Mouse (Mus musculus): ENCODE measurements around the gene Eps15l1.

Eps15l1 gene

GRCm38 (mm10) chr8:72350727-72351126, 70.5 kb downstream of the Eps15l1 start:
- DNase-seq (ENCODE audit: low spot score): no peak

GRCm38 (mm10) chr8:72349838-72350237, 71.4 kb downstream of the Eps15l1 start:
- no peak for DNase-seq (ENCODE audit: low spot score)

GRCm38 (mm10) chr8:72348956-72349355, 72.3 kb downstream of the Eps15l1 start:
- DNase-seq (ENCODE audit: low spot score): no peak

- DNase-seq (ENCODE audit: low spot score): no peak
These were observed 73.1 kb downstream of the Eps15l1 start for GRCm38 (mm10) chr8:72348114-72348513.

GRCm38 (mm10) chr8:72347553-72347952, 73.7 kb downstream of the Eps15l1 start:
- no peak for DNase-seq (ENCODE audit: low spot score)

- no peak for DNase-seq (ENCODE audit: low spot score)
These were observed 77.5 kb downstream of the Eps15l1 start for GRCm38 (mm10) chr8:72343725-72344124.

GRCm38 (mm10) chr8:72342556-72343300, 78.5 kb downstream of the Eps15l1 start:
- no peak for DNase-seq (ENCODE audit: low spot score)

DNA sequence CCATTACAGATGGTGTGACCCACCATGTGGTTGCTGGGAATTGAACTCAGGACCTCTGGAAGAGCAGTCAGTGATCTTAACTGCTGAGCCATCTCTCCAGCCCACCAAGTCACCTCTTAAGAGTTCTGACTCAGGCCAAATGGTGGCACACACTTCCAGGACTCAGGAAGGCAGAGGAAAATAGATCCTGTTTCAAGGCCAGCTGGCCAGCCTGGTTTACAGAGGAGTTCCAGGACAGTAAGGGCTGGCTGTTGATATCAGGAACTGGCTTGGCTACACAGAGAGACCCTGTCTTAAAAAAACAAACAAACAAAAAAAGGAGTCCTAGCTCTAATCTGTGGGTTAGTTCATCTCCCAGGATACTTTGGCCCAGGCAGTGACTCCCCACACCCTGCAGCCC, 84.2 kb downstream of the Eps15l1 start:
- no peak for DNase-seq (ENCODE audit: low spot score)

DNA sequence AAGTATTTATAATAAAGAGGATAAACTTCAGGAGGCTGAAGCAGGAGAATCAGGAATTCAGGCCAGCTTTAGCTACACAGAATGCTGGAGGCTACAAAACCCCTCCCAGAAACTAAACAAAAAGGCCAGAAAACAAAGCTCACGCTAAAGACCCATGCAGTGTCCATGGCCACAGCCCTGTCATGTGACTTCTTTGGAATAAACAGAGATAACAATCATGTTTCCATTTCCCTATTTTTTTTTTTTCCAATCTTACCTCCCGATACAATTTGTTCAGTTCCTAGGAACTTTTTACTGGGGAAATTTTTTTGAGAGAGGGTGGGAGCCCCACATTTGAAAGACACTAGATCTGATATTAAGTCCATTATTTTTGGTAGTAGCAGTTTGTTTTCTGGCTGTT, 85.0 kb downstream of the Eps15l1 start:
- DNase-seq (ENCODE audit: low spot score): no peak

GRCm38 (mm10) chr8:72334144-72334641, 87.1 kb downstream of the Eps15l1 start:
- no peak for DNase-seq (ENCODE audit: low spot score)

- no peak for DNase-seq (ENCODE audit: low spot score)
These were observed 87.7 kb downstream of the Eps15l1 start for GRCm38 (mm10) chr8:72333429-72334143.

DNA sequence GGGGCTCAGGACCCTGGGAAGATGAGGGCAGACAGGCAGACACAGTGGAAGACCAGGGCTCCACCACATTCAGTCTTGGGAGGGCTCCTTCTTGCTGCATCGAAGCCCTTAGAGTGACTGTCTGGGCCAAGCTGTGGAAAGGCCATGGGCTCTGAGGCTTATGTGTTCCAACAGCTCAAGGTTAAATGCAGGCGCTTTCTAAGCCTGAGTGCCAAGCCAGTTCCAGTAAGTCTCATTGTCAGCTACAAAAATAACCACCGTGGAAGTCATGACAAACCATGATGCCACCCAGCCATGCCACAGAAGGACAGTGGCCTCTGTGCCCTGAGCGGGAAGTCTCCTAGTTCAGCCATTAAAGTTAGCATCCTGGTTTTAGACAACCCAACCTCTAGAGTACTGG, 89.6 kb downstream of the Eps15l1 start:
- DNase-seq (ENCODE audit: low spot score): no peak

- DNase-seq (ENCODE audit: low spot score): no peak
These were observed 90.3 kb downstream of the Eps15l1 start for GRCm38 (mm10) chr8:72330806-72331516.

DNA sequence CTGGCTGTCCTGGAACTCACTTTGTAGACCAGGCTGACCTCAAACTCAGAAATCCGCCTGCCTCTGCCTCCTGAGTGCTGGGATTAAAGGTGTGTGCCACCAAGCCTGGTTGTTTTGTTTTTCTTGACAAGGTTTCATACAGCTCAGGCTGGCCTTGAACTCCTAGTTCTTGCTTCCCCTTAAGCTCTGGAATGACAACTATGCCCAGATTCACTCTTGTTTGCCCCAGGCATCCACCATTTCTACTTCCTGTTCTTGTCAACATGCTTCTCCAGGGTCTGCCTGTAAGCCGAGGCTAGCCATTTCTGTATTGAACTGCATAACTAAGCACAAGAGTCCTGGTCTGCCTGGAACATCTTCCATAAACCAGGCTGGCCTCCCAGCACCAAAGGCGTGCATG, 92.1 kb downstream of the Eps15l1 start:
- no peak for DNase-seq (ENCODE audit: low spot score)

- DNase-seq (ENCODE audit: low spot score): no peak
These were observed 96.6 kb downstream of the Eps15l1 start for GRCm38 (mm10) chr8:72324708-72325107.

DNA sequence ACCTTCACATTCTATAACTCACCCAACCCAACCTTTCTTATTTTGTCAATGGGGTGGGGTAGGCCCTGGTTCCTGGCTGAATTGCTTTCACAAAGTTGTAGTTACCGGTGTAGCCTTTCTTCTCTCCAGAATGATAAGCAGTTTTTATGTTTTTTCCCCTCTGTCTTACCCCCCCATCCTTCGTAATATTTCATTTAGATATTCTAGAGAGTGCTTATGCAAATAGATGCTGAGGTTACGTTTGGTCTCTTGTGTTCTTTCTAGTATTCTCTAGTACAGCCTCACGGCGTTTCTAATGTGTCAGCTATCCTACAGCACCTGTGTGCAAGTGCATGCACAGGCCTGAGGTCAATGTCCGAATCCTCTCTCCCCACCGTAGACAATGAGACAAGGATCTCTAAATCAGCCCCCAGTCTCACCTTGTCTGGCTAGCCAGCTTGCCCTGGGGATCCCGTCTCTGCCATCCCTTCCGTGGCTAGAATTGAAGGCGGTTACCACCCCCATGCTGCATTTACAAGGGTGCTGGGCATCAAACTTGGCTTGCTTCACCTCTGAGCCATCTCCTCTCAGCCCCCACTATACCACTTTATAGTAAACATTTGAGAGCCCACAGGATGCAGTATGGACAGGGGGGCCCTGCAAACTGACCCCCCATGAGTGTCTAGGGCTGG, 97.1 kb downstream of the Eps15l1 start:
- DNase-seq (ENCODE audit: low spot score): no peak

- DNase-seq (ENCODE audit: low spot score): no peak
These were observed 98.0 kb downstream of the Eps15l1 start for GRCm38 (mm10) chr8:72323131-72323725.

DNA sequence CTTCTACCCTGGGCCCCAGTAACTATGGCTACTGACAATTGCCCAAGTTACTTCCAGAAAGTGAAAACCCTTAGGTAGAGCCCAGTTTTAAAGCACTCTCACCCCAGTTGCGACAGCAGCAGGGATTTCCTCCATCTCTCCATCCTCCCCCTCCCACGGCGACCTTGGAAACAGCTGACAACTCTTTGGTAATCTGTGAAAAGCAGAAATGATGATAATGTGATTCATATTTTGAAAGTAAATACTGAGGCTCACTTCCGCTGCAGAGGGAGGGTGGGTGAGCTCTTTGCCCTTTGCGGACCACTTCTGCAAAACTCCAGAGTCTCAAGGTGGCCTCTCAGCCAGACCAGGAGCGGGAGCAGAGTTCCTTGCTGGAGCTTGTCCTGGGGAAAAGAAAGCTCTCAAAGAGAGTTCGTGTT, 98.8 kb downstream of the Eps15l1 start:
- no peak for DNase-seq (ENCODE audit: low spot score)

GRCm38 (mm10) chr8:72321635-72322441, 99.4 kb downstream of the Eps15l1 start:
- DNase-seq (ENCODE audit: low spot score): no peak

- no peak for DNase-seq (ENCODE audit: low spot score)
These were observed 100.3 kb downstream of the Eps15l1 start for GRCm38 (mm10) chr8:72320803-72321583.
